Mouse (Mus musculus): ENCODE measurements at regions not wholly inside any gene's neighbourhood (a gene's known extent, or its start where the extent isn't known, plus 50 kb on each side); places are given as distances from the start of the nearest gene placed in this dataset.

DNA sequence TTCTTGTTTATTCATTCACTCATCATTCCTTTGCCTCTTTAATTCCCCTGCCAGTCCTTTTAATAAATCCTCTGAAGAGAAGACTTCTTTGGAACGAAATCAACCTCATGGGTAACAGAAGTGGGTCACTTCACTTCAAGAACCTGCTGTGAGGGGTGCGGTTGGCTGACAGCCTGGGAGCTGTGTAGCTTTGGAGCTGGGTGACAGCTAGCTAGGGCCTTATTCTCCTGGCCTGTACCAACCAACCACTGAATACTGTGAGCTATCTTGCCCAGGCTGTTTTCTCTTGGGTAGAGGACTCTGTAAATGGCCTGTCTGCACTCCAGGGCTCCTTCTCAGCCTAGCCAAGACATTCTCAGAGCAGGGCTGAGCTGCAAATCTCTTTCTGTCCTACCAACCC, 134.6 kb upstream of the 4930535I16Rik start:
- TF ChIP-seq CTCF (IDR thresholded peaks at IDR 0.05; ENCODE audit: low read depth) (no peak), EP300 (IDR thresholded peaks at IDR 0.05; ENCODE audit: low read depth) (no peak)

Data from liver, postnatal 0 days (tissue).